Mouse (Mus musculus) stomach, postnatal 0 days (tissue): ENCODE measurements around the gene Olfr1360. TPM values are rescaled to one million over a fixed set of nuclear protein-coding genes. Genes with fewer than 3 reads are reported as not detected.

ENCODE experiments used
- ATAC-seq: fragments of 200-750 bp; cut with Nextera tagmentation; 2 replicates; pipeline ENCODE4 v1.8.0; 2017; ENCODE audit not compliant: low FRiP score, low TSS enrichment
- DNase-seq: peaks from one replicate; pipeline ENCODE4 v3.0.0-alpha.2; 2016; ENCODE audit warnings: low spot score
- H3K27ac ChIP-seq: fragments of 300-500 bp; sonication (generic); replicated peaks from 2 replicates; pipeline ENCODE4 v1.5.1; 2014; ENCODE audit warnings: mild to moderate bottlenecking, control low read depth
- H3K27me3 ChIP-seq: fragments of 300-500 bp; sonication (generic); 2 replicates; pipeline ENCODE4 v1.6.1; 2014; ENCODE audit warnings: low read length; ENCODE audit not compliant: control insufficient read depth, insufficient read depth
- H3K36me3 ChIP-seq: fragments of 300-500 bp; sonication (generic); 2 replicates; pipeline ENCODE4 v1.6.1; 2014; ENCODE audit warnings: low read length, mixed read lengths; ENCODE audit not compliant: control insufficient read depth, insufficient read depth
- H3K4me1 ChIP-seq: fragments of 300-500 bp; sonication (generic); replicated peaks from 2 replicates; pipeline ENCODE4 v1.6.1; 2014; ENCODE audit warnings: antibody characterized with exemption; ENCODE audit not compliant: control insufficient read depth, insufficient read depth
- H3K4me2 ChIP-seq: fragments of 300-500 bp; sonication (generic); replicated peaks from 2 replicates; pipeline ENCODE4 v1.6.1; 2014; ENCODE audit warnings: low read depth, mild to moderate bottlenecking, control low read depth, moderate library complexity
- H3K4me3 ChIP-seq: fragments of 300-500 bp; sonication (generic); 2 replicates; pipeline ENCODE4 v1.5.1; 2014; ENCODE audit warnings: low read depth, low read length, control low read depth
- H3K9ac ChIP-seq: fragments of 300-500 bp; sonication (generic); 2 replicates; pipeline ENCODE4 v1.6.1; 2014; ENCODE audit warnings: mild to moderate bottlenecking, low read length, control low read depth, mixed read lengths
- H3K9me3 ChIP-seq: fragments of 300-500 bp; sonication (generic); 2 replicates; pipeline ENCODE4 v1.6.1; 2016; ENCODE audit warnings: low read length; ENCODE audit not compliant: control insufficient read depth
- CTCF ChIP-seq: IDR thresholded peaks from 2 replicates; pipeline ENCODE4 v1.5.1; 2016; ENCODE audit warnings: antibody characterized with exemption, low read depth, mild to moderate bottlenecking, moderate library complexity
- EP300 ChIP-seq: optimal IDR thresholded peaks from 2 replicates; pipeline ENCODE3; 2016; ENCODE audit warnings: antibody characterized with exemption
- WGBS: fragments of 180-500 bp; shearing (Covaris S2); extraction: QIAGEN DNeasy Blood & Tissue Kit; methylation state at CpG from one replicate; pipeline ENCODE4 v1.1.7; 2014; 5-methylcytosine and 5-hydroxymethylcytosine counted together
- microRNA-seq: library from miRNA; unstranded; fragments of <30 nt; microRNA quantifications from one replicate; pipeline ENCODE4, GENCODE M21; 2016
- polyA plus RNA-seq: library from polyadenylated mRNA; unstranded; fragments of >200 nt; fragmentation: Nextera tagmentation; extraction: Ambion mirVana; gene quantifications from 2 replicates; pipeline ENCODE4 v1.2.1, GENCODE M21; 2015

Olfr1360 gene
- polyA plus RNA-seq, 1 experiment from 2014 or later, result not detected

DNA sequence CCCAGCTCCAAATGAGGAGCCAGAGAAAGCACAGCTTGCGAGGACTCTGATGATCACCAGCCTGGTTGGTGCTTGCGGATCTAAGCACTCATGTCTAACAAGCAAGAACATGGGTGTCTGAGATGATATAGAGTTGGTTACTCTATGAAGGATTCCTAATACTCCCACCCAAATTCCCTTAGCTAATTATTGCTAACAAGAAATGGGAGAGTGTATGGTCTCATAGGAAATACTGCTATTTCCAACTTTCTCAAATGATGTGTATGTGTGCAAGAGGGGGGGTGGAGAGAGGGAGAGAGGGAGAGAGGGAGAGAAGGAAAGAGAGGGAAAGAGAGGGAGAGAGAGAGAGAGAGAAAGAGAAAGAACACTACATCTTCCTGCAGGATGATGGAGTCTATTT is 13.9 kb downstream of the Olfr1360 start, which contains the start of gene Olfr1361:
Olfr1361 (minus strand) TSS at position 101 of the 400 bp plus-strand sequence.
- no peak for DNase-seq

DNA sequence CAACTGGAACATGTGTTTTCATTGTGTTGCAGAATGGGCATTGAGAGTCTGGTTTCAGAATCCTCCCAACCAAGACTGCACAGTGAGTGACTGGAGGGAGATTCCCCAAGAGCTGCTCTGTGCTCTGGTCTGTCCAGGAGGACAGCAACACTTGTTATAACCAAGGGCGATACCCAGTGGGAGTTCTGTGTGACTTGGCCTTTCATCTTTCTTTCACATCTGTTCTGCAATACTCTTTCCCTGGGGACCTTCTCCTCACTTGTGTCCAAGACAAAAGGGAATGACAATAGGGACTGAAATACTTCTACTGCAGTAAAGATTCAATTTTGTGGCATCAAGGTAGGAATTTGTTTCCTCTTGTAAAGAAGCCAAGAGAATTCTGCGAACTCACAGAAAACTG is 34.8 kb downstream of the Olfr1360 start, which contains the start of gene Olfr11:
Olfr11 (minus strand) TSS at position 101 of the 400 bp plus-strand sequence.
- Histone ChIP-seq H3K9ac (no peak within 1 kb of the TSS), H3K27ac (no peak within 1 kb of the TSS), H3K4me1 (no peaks in the 10 kb centered on the region), H3K9me3 (no peaks in the 10 kb centered on the region), H3K4me2 (no peak within 1 kb of the TSS), H3K27me3 (no peaks in the 10 kb centered on the region), H3K4me3 (no peak within 1 kb of the TSS), H3K36me3 (no peaks in the 10 kb centered on the region)
- TF ChIP-seq CTCF, result no peak
- no peak for TF ChIP-seq EP300
- WGBS, result 85% methylated on average over 2 of the region's 2 CpGs
- ATAC-seq (no peak), DNase-seq (no peak)

More for the DNA sequence above, 13.9 kb downstream of the Olfr1360 start, which contains the start of gene Olfr1361:
- H3K4me2 ChIP-seq, result no peak within 1 kb of the TSS
- H3K36me3 ChIP-seq, result no peaks in the 10 kb centered on the region
- TF ChIP-seq CTCF (no peak), EP300 (no peak)
- no peaks in the 10 kb centered on the region for H3K27me3 ChIP-seq
- ATAC-seq, result no peak
- H3K9ac ChIP-seq, result no peak within 1 kb of the TSS
- no peaks in the 10 kb centered on the region for H3K9me3 ChIP-seq
- H3K4me1 ChIP-seq, result no peaks in the 10 kb centered on the region
- H3K27ac ChIP-seq, result no peak within 1 kb of the TSS
- 68% methylated on average over 2 of the region's 2 CpGs for WGBS
- no peak within 1 kb of the TSS for H3K4me3 ChIP-seq

Small RNA genes lying within 50 kb of the gene (microRNA-seq; reads per million reads assigned to microRNA genes)
- not detected for gene Gm44357
- gene Gm44367, result not detected

Other genes starting within 250 kb of the Olfr1360 start
- gene Pgbd1, start 236.3 kb downstream of the Olfr1360 start, polyA plus RNA-seq, result 0.75 and 0.90 TPM in 2 replicates
- 16.5 and 17.3 TPM in 2 replicates for gene Zscan26, start 223.7 kb downstream of the Olfr1360 start, polyA plus RNA-seq
- gene Nkapl, start 208.9 kb downstream of the Olfr1360 start, polyA plus RNA-seq, result 2.4 and 2.7 TPM in 2 replicates
- 1.7 and 2.4 TPM in 2 replicates for gene Zkscan4, start 198.5 kb downstream of the Olfr1360 start, polyA plus RNA-seq
- not detected in 2 replicates for gene Gm10065, start 198.0 kb downstream of the Olfr1360 start, polyA plus RNA-seq
- gene AK157302, start 182.2 kb downstream of the Olfr1360 start, polyA plus RNA-seq, result 0.28 and 0.33 TPM in 2 replicates
- gene Gm11273, start 176.0 kb downstream of the Olfr1360 start, polyA plus RNA-seq, result 12.3 and 12.9 TPM in 2 replicates
- 1.6 and 2.4 TPM in 2 replicates for gene Zkscan8, start 146.3 kb downstream of the Olfr1360 start, polyA plus RNA-seq
- 0.07 TPM in 2 replicates for gene Olfr1366, start 134.6 kb downstream of the Olfr1360 start, polyA plus RNA-seq
- gene Olfr1535, start 117.5 kb downstream of the Olfr1360 start, polyA plus RNA-seq, result 0.04 TPM in 1 of 2 replicates, not detected in the other
- gene Olfr1364, start 95.6 kb downstream of the Olfr1360 start, polyA plus RNA-seq, result not detected in 2 replicates
- not detected in 2 replicates for gene Olfr1362, start 63.4 kb downstream of the Olfr1360 start, polyA plus RNA-seq
- not detected in 2 replicates for gene Olfr11, start 34.9 kb downstream of the Olfr1360 start, polyA plus RNA-seq
- not detected in 2 replicates for gene Olfr1361, start 14.0 kb downstream of the Olfr1360 start, polyA plus RNA-seq
- not detected in 2 replicates for gene Olfr1359, start 20.7 kb upstream of the Olfr1360 start, polyA plus RNA-seq
- 0.85 and 1.5 TPM in 2 replicates for gene Hist1h2bl, start 38.7 kb upstream of the Olfr1360 start, polyA plus RNA-seq
- gene Hist1h2ai, start 39.0 kb upstream of the Olfr1360 start, polyA plus RNA-seq, result 8.8 and 14.4 TPM in 2 replicates
- 1.1 and 4.1 TPM in 2 replicates for gene Hist1h3h, start 40.3 kb upstream of the Olfr1360 start, polyA plus RNA-seq
- gene Hist1h2bm, start 44.6 kb upstream of the Olfr1360 start, polyA plus RNA-seq, result 0.56 and 1.0 TPM in 2 replicates
- 0.18 and 0.92 TPM in 2 replicates for gene Hist1h4j, start 57.7 kb upstream of the Olfr1360 start, polyA plus RNA-seq
- 0.81 and 1.1 TPM in 2 replicates for gene Hist1h4k, start 73.1 kb upstream of the Olfr1360 start, polyA plus RNA-seq
- 7.3 and 19.3 TPM in 2 replicates for gene Hist1h2ak, start 76.4 kb upstream of the Olfr1360 start, polyA plus RNA-seq
- 0.73 and 2.2 TPM in 2 replicates for gene Hist1h2bn, start 76.7 kb upstream of the Olfr1360 start, polyA plus RNA-seq
- 4.3 and 10.5 TPM in 2 replicates for gene Hist1h1b, start 103.2 kb upstream of the Olfr1360 start, polyA plus RNA-seq
- 31.2 and 44.3 TPM in 2 replicates for gene Hist1h3i, start 106.0 kb upstream of the Olfr1360 start, polyA plus RNA-seq
- gene Hist1h2an, start 109.8 kb upstream of the Olfr1360 start, polyA plus RNA-seq, result 1.4 and 1.6 TPM in 2 replicates
- gene Hist1h2bp, start 110.1 kb upstream of the Olfr1360 start, polyA plus RNA-seq, result 0.54 and 2.0 TPM in 2 replicates
- 7.7 and 9.9 TPM in 2 replicates for gene Hist1h2bq, start 132.8 kb upstream of the Olfr1360 start, polyA plus RNA-seq
- 0.95 and 1.1 TPM in 2 replicates for gene Hist1h2ao, start 133.1 kb upstream of the Olfr1360 start, polyA plus RNA-seq
- 1.1 TPM in 1 of 2 replicates, not detected in the other for gene Hist1h4m, start 134.3 kb upstream of the Olfr1360 start, polyA plus RNA-seq
- gene Hist1h4n, start 154.8 kb upstream of the Olfr1360 start, polyA plus RNA-seq, result 4.0 and 4.6 TPM in 2 replicates
- gene Hist1h2ap, start 156.1 kb upstream of the Olfr1360 start, polyA plus RNA-seq, result 1,237 and 1,874 TPM in 2 replicates
- gene Hist1h2br, start 156.3 kb upstream of the Olfr1360 start, polyA plus RNA-seq, result 8.1 and 10.0 TPM in 2 replicates